Mouse (Mus musculus) embryonic fibroblast, embryonic 13.5 days (primary cell): ENCODE data around the gene 1700123O20Rik.

Experiments used
- CTCF ChIP-seq: IDR thresholded peaks from 2 replicates; pipeline ENCODE4 v1.5.1; 2011; ENCODE audit warnings: mild to moderate bottlenecking, control low read depth, low read length, moderate library complexity, borderline replicate concordance; ENCODE audit not compliant: insufficient read depth
- POLR2A ChIP-seq: IDR thresholded peaks from 2 replicates; pipeline ENCODE4 v1.6.1; 2011; ENCODE audit warnings: low read depth, mild to moderate bottlenecking, control low read depth, low read length, moderate library complexity

GRCm38 (mm10) chr14:54714121-54714520 is 28.1 kb downstream of the 1700123O20Rik start:
- TF ChIP-seq POLR2A, result no peak
- TF ChIP-seq CTCF, result 0 out of 2 replicates have a peak, but pooled peaks have one; percentile 0
